Mouse (Mus musculus) thymus, adult 2 months (tissue): ENCODE results near the gene Kank1.

ENCODE experiments used
- CTCF ChIP-seq: fragments of 200-500 bp; IDR thresholded peaks from 2 replicates; pipeline ENCODE4 v1.5.1; 2012; ENCODE audit warnings: mild to moderate bottlenecking, control low read depth, low read length, moderate library complexity, borderline replicate concordance; ENCODE audit not compliant: control insufficient read depth, poor library complexity, insufficient read depth; ENCODE audit errors: extremely low read depth
- POLR2A ChIP-seq: fragments of 200-500 bp; IDR thresholded peaks from 2 replicates; pipeline ENCODE4 v1.6.1; 2012; ENCODE audit warnings: mild to moderate bottlenecking, low read length, control low read depth, moderate library complexity; ENCODE audit not compliant: control insufficient read depth, poor library complexity, insufficient read depth; ENCODE audit errors: extremely low read depth

GRCm38 (mm10) chr19:25440736-25441135, 204.0 kb downstream of the Kank1 start:
- no peak for TF ChIP-seq CTCF
- no peak for TF ChIP-seq POLR2A
